Mouse (Mus musculus) kidney, embryonic 14.5 days (tissue): ENCODE results near the gene Pdxp. TPM values are rescaled to one million over a fixed set of nuclear protein-coding genes. Genes with fewer than 3 reads are reported as not detected.
A peak's percentile ranks its signal among the peaks of the same experiment; 100 is the strongest.

Experiments
- ATAC-seq: fragments of 200-750 bp; cut with Nextera tagmentation; 2 replicates; pipeline ENCODE4 v1.8.0; 2017; ENCODE audit warnings: moderate number of reproducible peaks, mild to moderate bottlenecking, moderate TSS enrichment, moderate library complexity; ENCODE audit not compliant: low FRiP score, low TSS enrichment
- H3K27ac ChIP-seq: fragments of 300-500 bp; sonication (generic); 2 replicates; pipeline ENCODE4 v1.5.1; 2014; ENCODE audit warnings: low read depth, mild to moderate bottlenecking, low read length, moderate library complexity, mixed read lengths
- H3K27me3 ChIP-seq: fragments of 300-500 bp; sonication (generic); 2 replicates; pipeline ENCODE4 v1.6.1; 2014; ENCODE audit warnings: mild to moderate bottlenecking, low read length; ENCODE audit not compliant: control insufficient read depth, insufficient read depth
- H3K36me3 ChIP-seq: fragments of 300-500 bp; sonication (generic); 2 replicates; pipeline ENCODE4 v1.6.1; 2014; ENCODE audit warnings: low read length, mixed read lengths; ENCODE audit not compliant: control insufficient read depth, insufficient read depth
- H3K4me1 ChIP-seq: fragments of 300-500 bp; sonication (generic); 2 replicates; pipeline ENCODE4 v1.6.1; 2014; ENCODE audit warnings: low read length, mixed read lengths; ENCODE audit not compliant: control insufficient read depth, insufficient read depth
- H3K4me2 ChIP-seq: fragments of 300-500 bp; sonication (generic); replicated peaks from 2 replicates; pipeline ENCODE4 v1.6.1; 2014; ENCODE audit warnings: low read depth, mild to moderate bottlenecking, low read length
- H3K4me3 ChIP-seq: fragments of 300-500 bp; sonication (generic); 2 replicates; pipeline ENCODE4 v1.5.1; 2014; ENCODE audit warnings: mild to moderate bottlenecking, low read length
- H3K9ac ChIP-seq: fragments of 300-500 bp; sonication (generic); 2 replicates; pipeline ENCODE4 v1.6.1; 2014; ENCODE audit warnings: low read depth, mild to moderate bottlenecking, low read length, moderate library complexity
- H3K9me3 ChIP-seq: fragments of 300-500 bp; sonication (generic); 2 replicates; pipeline ENCODE4 v1.6.1; 2016; ENCODE audit warnings: low read length; ENCODE audit not compliant: control insufficient read depth
- WGBS: fragments of 180-500 bp; shearing (Covaris S2); extraction: QIAGEN DNeasy Blood & Tissue Kit; methylation state at CpG from one replicate; pipeline ENCODE4 v1.1.7; 2014; 5-methylcytosine and 5-hydroxymethylcytosine counted together
- polyA plus RNA-seq: library from polyadenylated mRNA; unstranded; fragments of >200 nt; fragmentation: Nextera tagmentation; extraction: Ambion mirVana; gene quantifications from 2 replicates; pipeline ENCODE4 v1.2.1, GENCODE M21; 2014

Gene Pdxp
- polyA plus RNA-seq, 1 experiment from 2014 or later: 20.5 TPM

GRCm38 (mm10) chr15:78895741-78896140 is 18.0 kb upstream of the Pdxp start:
- no peak overlapping the region for H3K9ac ChIP-seq
- 79% methylated on average over 2 of the region's 2 CpGs for WGBS
- no peak overlapping the region for H3K4me3 ChIP-seq
- H3K27ac ChIP-seq: 0 out of 2 replicates have a peak overlapping the region, but pooled peaks have one; percentile 6
- H3K4me2 ChIP-seq: no peak overlapping the region
- no peak for ATAC-seq
- H3K36me3 ChIP-seq: peaks cover 30% of the 10 kb centered on the region
- H3K27me3 ChIP-seq: no peaks in the 10 kb centered on the region
- no peaks in the 10 kb centered on the region for H3K9me3 ChIP-seq
- H3K4me1 ChIP-seq: peaks cover 66% of the 10 kb centered on the region

- H3K4me1 ChIP-seq: peaks cover 70% of the 10 kb centered on the region
- 0 out of 2 replicates have a peak overlapping the region, but pooled peaks have one; percentile 6 for H3K27ac ChIP-seq
- H3K4me2 ChIP-seq: no peak overlapping the region
- no peak overlapping the region for H3K4me3 ChIP-seq
- no peak overlapping the region for H3K9ac ChIP-seq
- no peaks in the 10 kb centered on the region for H3K9me3 ChIP-seq
- no peak for ATAC-seq
- H3K36me3 ChIP-seq: peaks cover 26% of the 10 kb centered on the region
- WGBS: 66% methylated on average over 3 of the region's 3 CpGs
- no peaks in the 10 kb centered on the region for H3K27me3 ChIP-seq
These were observed 17.6 kb upstream of the Pdxp start for GRCm38 (mm10) chr15:78896149-78896548.

GRCm38 (mm10) chr15:78897488-78897887 is 16.2 kb upstream of the Pdxp start:
- no peak overlapping the region for H3K27ac ChIP-seq
- H3K4me1 ChIP-seq: peaks cover 68% of the 10 kb centered on the region

GRCm38 (mm10) chr15:78898507-78899001 is 15.2 kb upstream of the Pdxp start:
- Histone ChIP-seq H3K27ac (peak overlapping the region; percentile 64; the same call in 1 of the 2 replicates), H3K4me1 (peaks cover 58% of the 10 kb centered on the region), H3K36me3 (peaks cover 11% of the 10 kb centered on the region), H3K27me3 (no peaks in the 10 kb centered on the region), H3K9ac (no peak overlapping the region), H3K4me3 (0 out of 2 replicates have a peak overlapping the region, but pooled peaks have one; percentile 1), H3K4me2 (peak overlapping the region; percentile 20; the same call in 1 of the 2 replicates), H3K9me3 (no peaks in the 10 kb centered on the region)
- ATAC-seq: peak; percentile 2; the same call in 1 of the 2 replicates
- 52% methylated on average over 6 of the region's 6 CpGs for WGBS

More at GRCm38 (mm10) chr15:78897488-78897887, 16.2 kb upstream of the Pdxp start:
- H3K27me3 ChIP-seq: no peaks in the 10 kb centered on the region
- H3K9me3 ChIP-seq: no peaks in the 10 kb centered on the region
- 91% methylated on average over 4 of the region's 4 CpGs for WGBS
- no peak overlapping the region for H3K9ac ChIP-seq
- no peak overlapping the region for H3K4me3 ChIP-seq
- no peak for ATAC-seq
- no peak overlapping the region for H3K4me2 ChIP-seq
- peaks cover 18% of the 10 kb centered on the region for H3K36me3 ChIP-seq

GRCm38 (mm10) chr15:78899409-78899739 is 14.3 kb upstream of the Pdxp start, which contains the start of gene Gm49510:
Gene Gm49510 (plus strand): TSS chr15:78899667.
- H3K36me3 ChIP-seq: peaks cover 17% of the 10 kb centered on the region
- ATAC-seq: no peak
- no peaks in the 10 kb centered on the region for H3K9me3 ChIP-seq
- no peaks in the 10 kb centered on the region for H3K27me3 ChIP-seq
- H3K4me1 ChIP-seq: peaks cover 50% of the 10 kb centered on the region
- peak within 1 kb of the TSS; percentile 65 for H3K27ac ChIP-seq
- peak within 1 kb of the TSS; percentile 75 for H3K4me3 ChIP-seq
- WGBS: under 1% methylated on average over 20 of the region's 20 CpGs
- H3K9ac ChIP-seq: peak within 1 kb of the TSS; percentile 74
- H3K4me2 ChIP-seq: peak within 1 kb of the TSS; percentile 92

GRCm38 (mm10) chr15:78899740-78900584 is 13.8 kb upstream of the Pdxp start, which contains the start of gene Sh3bp1:
Gene Sh3bp1 (plus strand): TSS chr15:78899768.
- Histone ChIP-seq H3K4me1 (peaks cover 47% of the 10 kb centered on the region), H3K27me3 (no peaks in the 10 kb centered on the region), H3K36me3 (peaks cover 22% of the 10 kb centered on the region), H3K4me2 (peak within 1 kb of the TSS; percentile 92), H3K27ac (peak within 1 kb of the TSS; percentile 65), H3K9ac (peak within 1 kb of the TSS; percentile 74), H3K9me3 (no peaks in the 10 kb centered on the region), H3K4me3 (peak within 1 kb of the TSS; percentile 75)
- ATAC-seq: peak; percentile 58
- under 1% methylated on average over 44 of the region's 47 CpGs for WGBS

GRCm38 (mm10) chr15:78900585-78901421 is 12.9 kb upstream of the Pdxp start:
- no peak for ATAC-seq
- Histone ChIP-seq H3K4me2 (peak overlapping the region; percentile 92), H3K9ac (peak overlapping the region; percentile 74), H3K36me3 (peaks cover 29% of the 10 kb centered on the region), H3K4me3 (peak overlapping the region; percentile 75), H3K4me1 (peaks cover 45% of the 10 kb centered on the region), H3K27ac (peak overlapping the region; percentile 65; the same call in 1 of the 2 replicates), H3K27me3 (no peaks in the 10 kb centered on the region), H3K9me3 (no peaks in the 10 kb centered on the region)
- 15% methylated on average over 18 of the region's 18 CpGs for WGBS

GRCm38 (mm10) chr15:78901422-78901789 is 12.3 kb upstream of the Pdxp start:
- no peak for ATAC-seq
- peak overlapping the region; percentile 74; the same call in 1 of the 2 replicates for H3K9ac ChIP-seq
- 47% methylated on average over 8 of the region's 8 CpGs for WGBS

More at GRCm38 (mm10) chr15:78901422-78901789, 12.3 kb upstream of the Pdxp start:
- H3K27me3 ChIP-seq: no peaks in the 10 kb centered on the region
- peak overlapping the region; percentile 75 for H3K4me3 ChIP-seq
- H3K27ac ChIP-seq: no peak overlapping the region; the same call in 1 of the 2 replicates
- no peaks in the 10 kb centered on the region for H3K9me3 ChIP-seq
- H3K4me2 ChIP-seq: peak overlapping the region; percentile 92
- H3K4me1 ChIP-seq: peaks cover 40% of the 10 kb centered on the region
- H3K36me3 ChIP-seq: peaks cover 35% of the 10 kb centered on the region
